In genomic region chr6:17692647-17693046, GRCm38 (mm10) we compare ENCODE assay signal across 8 mouse cellular contexts. TPM values are rescaled to one million over a fixed set of nuclear protein-coding genes. Genes with fewer than 3 reads are reported as not detected.
DNase-seq lines count a peak whose midpoint lies in the region; ATAC-seq and TF ChIP-seq lines count a peak whose summit lies in the region.

Gene St7 (plus strand): TSS chr6:17692933.

- peak within 1 kb of the TSS; percentile 95 for H3K4me2 ChIP-seq in midbrain, embryonic 16.5 days (ENCODE audit: low read length)

- TF ChIP-seq CTCF in liver, adult 2 months (IDR thresholded peaks at IDR 0.05; ENCODE audit: low read depth, low read length) = no peak
- TF ChIP-seq CTCF in bone marrow, adult 2 months (IDR thresholded peaks at IDR 0.05; ENCODE audit: control insufficient read depth, insufficient read depth, low read length) = no peak

- peaks cover 7% of the 10 kb centered on the region; the same call in 1 of the 2 replicates for H3K79me2 ChIP-seq in liver, adult 2 months (ENCODE audit: control insufficient read depth, insufficient read depth, low read length)

- H3K27me3 ChIP-seq in liver, adult 2 months (ENCODE audit: control insufficient read depth, insufficient read depth, low read length) = no peaks in the 10 kb centered on the region
- no peaks in the 10 kb centered on the region; the same call in 1 of the 2 replicates for H3K27me3 ChIP-seq in midbrain, embryonic 16.5 days (ENCODE audit: control insufficient read depth, insufficient read depth, low read depth, low read length)

- TF ChIP-seq POLR2A in liver, adult 2 months (IDR thresholded peaks at IDR 0.05; ENCODE audit: extremely low read depth, insufficient read depth, low read length) = no peak
- no peak for TF ChIP-seq POLR2A in bone marrow, adult 2 months (IDR thresholded peaks at IDR 0.05; ENCODE audit: borderline replicate concordance, control insufficient read depth, low read depth, low read length)

- H3K4me1 ChIP-seq in liver, adult 2 months (ENCODE audit: control insufficient read depth, insufficient read depth, low read length) = peaks cover 3% of the 10 kb centered on the region; the same call in 1 of the 2 replicates
- H3K4me1 ChIP-seq in bone marrow, adult 2 months (ENCODE audit: control insufficient read depth, insufficient read depth, low read length) = peaks cover 1% of the 10 kb centered on the region; the same call in 1 of the 2 replicates
- H3K4me1 ChIP-seq in midbrain, embryonic 16.5 days (ENCODE audit: control insufficient read depth, insufficient read depth, low read length) = peaks cover 6% of the 10 kb centered on the region; the same call in 1 of the 2 replicates

- H3K9me3 ChIP-seq in midbrain, embryonic 16.5 days (replicated peaks; ENCODE audit: control insufficient read depth, low read length, poor library complexity, severe bottlenecking) = no peaks in the 10 kb centered on the region

- peak within 1 kb of the TSS; percentile 92 for H3K4me3 ChIP-seq in liver, adult 2 months (ENCODE audit: insufficient read depth, low read depth, low read length)
- H3K4me3 ChIP-seq in bone marrow, adult 2 months (replicated peaks; ENCODE audit: control insufficient read depth, low read depth, low read length) = peak within 1 kb of the TSS; percentile 94
- H3K4me3 ChIP-seq in midbrain, embryonic 16.5 days (ENCODE audit: low read depth, low read length) = peak within 1 kb of the TSS; percentile 79

- peak within 1 kb of the TSS; percentile 88 for H3K27ac ChIP-seq in liver, adult 2 months (replicated peaks; ENCODE audit: insufficient read depth, low read depth, low read length)
- H3K27ac ChIP-seq in bone marrow, adult 2 months (ENCODE audit: control insufficient read depth, insufficient read depth, low read depth, low read length, poor library complexity) = peak within 1 kb of the TSS; percentile 75
- peak within 1 kb of the TSS; percentile 77; the same call in 1 of the 2 replicates for H3K27ac ChIP-seq in midbrain, embryonic 16.5 days (ENCODE audit: low read length)

- no peaks in the 10 kb centered on the region for H3K36me3 ChIP-seq in liver, adult 2 months (ENCODE audit: control insufficient read depth, insufficient read depth, low read length)
- H3K36me3 ChIP-seq in midbrain, embryonic 16.5 days (ENCODE audit: control insufficient read depth, insufficient read depth, low read length) = no peaks in the 10 kb centered on the region

- no peak for ATAC-seq in granulocyte monocyte progenitor cell, adult 5-6 weeks (replicated peaks; ENCODE audit: poor library complexity, severe bottlenecking)
- ATAC-seq in midbrain, embryonic 16.5 days = no peak

- WGBS in liver, adult 2 months = 86% methylated on average over 7 of the region's 7 CpGs
- WGBS in bone marrow, adult 2 months = 88% methylated on average over 7 of the region's 7 CpGs
- 87% methylated on average over 7 of the region's 7 CpGs for WGBS in midbrain, embryonic 16.5 days

- H3K9ac ChIP-seq in liver, adult 2 months (ENCODE audit: low read depth, low read length) = peak within 1 kb of the TSS; percentile 95
- H3K9ac ChIP-seq in midbrain, embryonic 16.5 days (ENCODE audit: low read depth, low read length) = peak within 1 kb of the TSS; percentile 82

- DNase-seq in liver, adult 2 months (ENCODE audit: extremely low read depth, low read depth, low spot score) = no peak
- no peak for DNase-seq in liver
- no peak for DNase-seq in layer of hippocampus, postnatal 14 days (ENCODE audit: low spot score in 2 of 2)
- no peak for DNase-seq in ovary, postnatal 36 days (ENCODE audit: low spot score)
- no peak for DNase-seq in cerebellum, adult 9-11 months

RNA-seq across cellular contexts. Expression of gene St7, which starts in this region (rescaled TPM):
- 8.7 and 8.8 TPM in 2 replicates for total RNA-seq in liver, adult 2 months (2014; rRNA removed)
- 5.7 and 7.1 TPM in 2 replicates for polyA plus RNA-seq in liver, adult 2 months (2012; rRNA removed)
- 12.6 and 18.8 TPM in 2 replicates for polyA plus RNA-seq in bone marrow, adult 2 months (2011; ENCODE audit: insufficient read depth, insufficient read length, low replicate concordance, missing spikeins)
- 30.0 and 31.2 TPM in 2 replicates for total RNA-seq in granulocyte monocyte progenitor cell, adult 5-6 weeks (2014; fragmentation: Nextera tagmentation)
- total RNA-seq in granulocyte monocyte progenitor cell, adult 5-6 weeks (2017) = 42.6 and 45.5 TPM in 2 replicates
- total RNA-seq in layer of hippocampus, postnatal 14 days (2021) = 10 to 100 TPM; 40.8 to 42.2 TPM
- 51.5 and 69.7 TPM in 2 replicates for polyA plus RNA-seq in midbrain, embryonic 16.5 days (2015; fragmentation: Nextera tagmentation; extraction: Ambion mirVana)
